Mouse (Mus musculus) heart, postnatal 0 days (tissue): Measurements from ENCODE around the gene Retreg1. TPM values are rescaled to one million over a fixed set of nuclear protein-coding genes. Genes with fewer than 3 reads are reported as not detected.

Source experiments
- ATAC-seq: fragments of 200-750 bp; cut with Nextera tagmentation; 2 replicates; pipeline ENCODE4 v1.8.0; 2017; ENCODE audit warnings: low read depth, moderate number of reproducible peaks, moderate library complexity; ENCODE audit not compliant: insufficient read depth
- DNase-seq: peaks from one replicate; pipeline ENCODE4 v3.0.0-alpha.2; 2016; ENCODE audit warnings: low spot score
- H3K27ac ChIP-seq: fragments of 300-500 bp; sonication (generic); 2 replicates; pipeline ENCODE4 v1.5.1; 2014; ENCODE audit warnings: low read depth, mild to moderate bottlenecking
- H3K27me3 ChIP-seq: fragments of 300-500 bp; sonication (generic); 2 replicates; pipeline ENCODE4 v1.6.1; 2014; ENCODE audit warnings: low read length, mixed read lengths; ENCODE audit not compliant: control insufficient read depth, insufficient read depth
- H3K36me3 ChIP-seq: fragments of 300-500 bp; sonication (generic); replicated peaks from 2 replicates; pipeline ENCODE4 v1.6.1; 2014; ENCODE audit warnings: low read length, mixed read lengths; ENCODE audit not compliant: control insufficient read depth, insufficient read depth
- H3K4me1 ChIP-seq: fragments of 300-500 bp; sonication (generic); 2 replicates; pipeline ENCODE4 v1.6.1; 2014; ENCODE audit warnings: antibody characterized with exemption; ENCODE audit not compliant: control insufficient read depth, insufficient read depth
- H3K4me2 ChIP-seq: fragments of 300-500 bp; sonication (generic); 2 replicates; pipeline ENCODE4 v1.6.1; 2014; ENCODE audit warnings: low read depth, mild to moderate bottlenecking, low read length, moderate library complexity
- H3K4me3 ChIP-seq: fragments of 300-500 bp; sonication (generic); 2 replicates; pipeline ENCODE4 v1.5.1; 2014; ENCODE audit warnings: low read depth, low read length
- H3K9ac ChIP-seq: fragments of 300-500 bp; sonication (generic); replicated peaks from 2 replicates; pipeline ENCODE4 v1.6.1; 2014; ENCODE audit warnings: low read depth, low read length, mixed read lengths
- H3K9me3 ChIP-seq: fragments of 300-500 bp; sonication (generic); replicated peaks from 2 replicates; pipeline ENCODE4 v1.6.1; 2016; ENCODE audit warnings: low read length; ENCODE audit not compliant: control insufficient read depth
- CTCF ChIP-seq: IDR thresholded peaks from 2 replicates; pipeline ENCODE4 v1.5.1; 2016; ENCODE audit warnings: antibody characterized with exemption, control low read depth, low read depth
- EP300 ChIP-seq: IDR thresholded peaks from 2 replicates; pipeline ENCODE4 v1.6.1; 2016; ENCODE audit warnings: antibody characterized with exemption, low read depth
- WGBS: fragments of 180-500 bp; shearing (Covaris S2); extraction: QIAGEN DNeasy Blood & Tissue Kit; methylation state at CpG from one replicate; pipeline ENCODE4 v1.1.7; 2014; 5-methylcytosine and 5-hydroxymethylcytosine counted together
- polyA plus RNA-seq: library from polyadenylated mRNA; unstranded; fragments of >200 nt; fragmentation: Nextera tagmentation; extraction: Ambion mirVana; gene quantifications from 2 replicates; pipeline ENCODE4 v1.2.1, GENCODE M21; 2015
- total RNA-seq: library from RNA; depleted of rRNA; stranded (reverse); fragments of >200 nt; gene quantifications from 2 replicates; pipeline ENCODE4 v1.2.3, GENCODE M21; 2014; ENCODE audit warnings: low replicate concordance

Gene Retreg1
- total and polyA plus RNA-seq, 2 experiments from 2014 or later, result 141 to 157 TPM

DNA sequence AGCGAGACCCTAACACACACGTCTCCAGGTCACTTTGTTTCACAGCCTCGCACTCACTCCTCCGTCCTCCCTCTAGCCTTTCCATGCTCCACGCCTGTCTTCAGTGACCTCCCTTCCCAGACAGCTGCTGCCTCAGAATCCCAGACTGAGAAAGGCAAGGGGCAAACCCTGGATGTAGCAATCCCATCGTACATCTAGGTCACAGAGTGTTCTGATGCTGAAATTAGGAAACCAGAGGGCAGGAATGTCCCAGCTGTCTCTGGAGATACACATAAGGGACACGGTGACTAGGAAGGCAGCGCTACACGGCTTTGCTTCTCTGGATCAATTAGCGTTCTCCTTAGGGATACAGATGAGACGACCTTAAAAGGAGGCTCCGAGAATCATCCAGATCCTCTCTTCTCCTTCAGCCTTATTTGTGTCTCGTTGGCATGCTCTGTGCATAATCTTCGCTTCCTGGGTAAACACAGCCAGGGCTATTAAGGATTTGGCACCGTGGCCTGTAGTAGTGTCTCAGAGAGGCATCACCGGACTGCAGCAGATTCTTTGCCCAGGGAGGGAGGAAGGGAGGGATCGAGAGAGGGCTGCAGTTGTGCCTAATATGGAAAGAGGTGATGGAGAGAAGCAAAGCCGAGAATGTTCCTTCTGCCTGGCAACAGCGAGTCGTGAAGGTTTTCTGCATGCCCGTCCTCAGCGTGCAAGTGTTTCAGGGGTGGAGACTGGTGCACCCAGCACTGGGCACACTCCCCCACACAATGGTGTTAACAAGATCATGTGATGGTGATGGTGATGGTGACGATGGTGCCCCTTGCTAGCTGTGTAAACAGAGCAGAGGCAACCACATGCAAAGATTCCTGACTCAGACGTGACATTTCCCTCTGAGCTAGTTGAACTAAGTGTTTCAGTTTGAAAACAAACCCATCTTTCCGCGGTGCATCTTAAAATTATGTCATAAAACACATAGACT lies 105.6 kb downstream of the Retreg1 start:
- Histone ChIP-seq H3K4me3 (no peak overlapping the region), H3K36me3 (no peaks in the 10 kb centered on the region), H3K9me3 (no peaks in the 10 kb centered on the region), H3K27ac (peak overlapping the region; percentile 52), H3K4me1 (peaks cover 29% of the 10 kb centered on the region), H3K27me3 (no peaks in the 10 kb centered on the region), H3K9ac (no peak overlapping the region), H3K4me2 (no peak overlapping the region)
- no peak for DNase-seq
- peak; percentile 30 for ATAC-seq
- 62% methylated on average over 26 of the region's 26 CpGs for WGBS
- TF ChIP-seq EP300, result peak; percentile 40; the same call in 1 of the 2 replicates
- no peak for TF ChIP-seq CTCF

DNA sequence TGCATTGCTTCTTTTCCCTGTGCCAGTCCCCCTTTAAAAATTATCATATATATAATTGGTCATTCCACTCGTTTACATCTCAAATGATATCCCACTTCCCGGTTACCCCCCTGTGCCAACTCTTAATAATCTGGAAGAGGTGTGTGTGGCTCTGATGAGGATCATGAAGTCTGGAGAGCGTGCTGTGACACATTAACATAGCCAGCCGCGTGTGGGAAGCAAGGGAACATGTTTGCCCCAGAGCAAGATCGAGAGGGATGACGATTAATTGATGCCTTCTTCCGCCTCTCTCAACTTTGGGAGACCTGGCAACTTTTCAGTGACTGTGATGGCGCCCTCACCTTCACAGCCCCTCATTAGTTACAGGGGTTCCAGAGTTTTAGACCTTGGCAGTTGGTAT lies 106.7 kb downstream of the Retreg1 start:
- Histone ChIP-seq H3K27ac (no peak overlapping the region), H3K4me2 (no peak overlapping the region), H3K36me3 (no peaks in the 10 kb centered on the region), H3K4me3 (no peak overlapping the region), H3K27me3 (no peaks in the 10 kb centered on the region), H3K9me3 (no peaks in the 10 kb centered on the region), H3K9ac (no peak overlapping the region), H3K4me1 (peaks cover 29% of the 10 kb centered on the region)
- ATAC-seq, result no peak
- 67% methylated on average over 9 of the region's 9 CpGs for WGBS
- no peak for DNase-seq
- TF ChIP-seq CTCF, result no peak
- no peak for TF ChIP-seq EP300

DNA sequence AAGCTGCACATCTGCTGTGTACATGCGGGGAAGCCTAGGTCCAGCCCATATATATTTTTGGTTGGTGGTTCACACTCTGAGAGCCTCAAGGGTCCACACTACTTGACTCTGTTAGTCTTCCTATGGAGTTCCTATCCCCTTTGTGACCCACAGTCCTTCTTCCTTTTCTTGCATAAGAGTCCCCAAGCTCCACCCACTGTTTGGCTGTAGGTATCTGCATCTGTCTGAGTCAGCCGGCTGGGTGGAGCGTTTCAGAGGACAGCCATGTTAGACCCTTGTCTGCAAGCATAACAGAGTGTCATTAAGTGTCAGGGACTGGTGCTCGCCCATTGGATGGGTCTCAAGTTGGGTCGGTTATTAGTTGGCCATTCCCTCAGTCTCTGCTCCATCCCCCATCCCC lies 107.6 kb downstream of the Retreg1 start:
- no peak for ATAC-seq
- H3K4me1 ChIP-seq, result peaks cover 37% of the 10 kb centered on the region

DNA sequence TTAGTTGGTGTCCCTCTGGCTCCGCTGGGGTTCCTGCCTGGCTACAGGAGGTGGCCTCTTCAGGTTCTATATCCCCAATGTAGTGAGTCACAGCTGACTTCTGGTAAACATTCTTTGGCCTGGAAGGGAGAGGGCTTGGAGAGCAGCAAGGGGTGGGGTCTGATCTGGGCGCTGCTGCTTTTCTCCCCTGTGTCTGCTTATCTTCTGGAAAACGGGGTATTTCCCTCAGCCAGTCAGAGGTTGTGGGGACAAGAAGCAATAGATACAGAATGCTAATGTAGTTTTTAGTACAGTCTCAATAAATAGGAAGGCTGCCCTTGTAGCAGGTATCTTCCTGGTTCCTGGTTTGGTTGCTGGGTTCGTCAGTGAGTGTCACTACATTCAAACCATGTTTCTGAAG lies 108.1 kb downstream of the Retreg1 start:
- Histone ChIP-seq H3K4me2 (no peak overlapping the region), H3K9ac (no peak overlapping the region), H3K27ac (no peak overlapping the region), H3K9me3 (no peaks in the 10 kb centered on the region), H3K4me1 (peaks cover 39% of the 10 kb centered on the region; the same call in 1 of the 2 replicates), H3K4me3 (no peak overlapping the region), H3K36me3 (no peaks in the 10 kb centered on the region), H3K27me3 (no peaks in the 10 kb centered on the region)
- TF ChIP-seq CTCF, result no peak
- TF ChIP-seq EP300, result no peak
- no peak for ATAC-seq
- DNase-seq, result no peak
- 55% methylated on average over 4 of the region's 4 CpGs for WGBS

More for the DNA sequence above, 107.6 kb downstream of the Retreg1 start:
- no peak for TF ChIP-seq EP300
- TF ChIP-seq CTCF, result no peak
- H3K36me3 ChIP-seq, result no peaks in the 10 kb centered on the region
- no peak overlapping the region for H3K4me2 ChIP-seq
- H3K9ac ChIP-seq, result no peak overlapping the region
- DNase-seq, result no peak
- H3K9me3 ChIP-seq, result no peaks in the 10 kb centered on the region
- H3K27ac ChIP-seq, result no peak overlapping the region
- H3K4me3 ChIP-seq, result no peak overlapping the region
- 63% methylated on average over 5 of the region's 5 CpGs for WGBS
- no peaks in the 10 kb centered on the region for H3K27me3 ChIP-seq

DNA sequence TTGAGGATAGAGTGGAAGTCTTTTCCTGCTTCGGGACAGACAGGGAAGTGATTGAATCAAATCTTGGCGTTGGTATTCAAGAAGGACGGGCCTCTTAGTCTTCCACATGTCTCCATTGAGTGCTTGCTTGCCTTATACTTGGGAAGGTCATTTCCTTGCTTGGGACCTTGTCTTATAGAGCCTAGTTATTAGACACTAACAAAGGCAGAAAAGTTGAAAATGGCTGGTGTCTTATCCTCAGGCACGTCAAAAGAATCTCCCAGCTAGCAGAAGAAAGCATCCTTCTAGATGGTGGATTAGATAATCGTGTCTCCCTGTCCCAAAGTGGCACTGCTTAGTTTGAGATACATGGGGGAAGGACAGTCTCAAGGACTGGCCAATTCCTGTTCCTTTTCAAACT lies 113.0 kb downstream of the Retreg1 start:
- H3K36me3 ChIP-seq, result no peaks in the 10 kb centered on the region
- TF ChIP-seq CTCF, result no peak
- TF ChIP-seq EP300, result no peak
- no peak for DNase-seq
- H3K27me3 ChIP-seq, result no peaks in the 10 kb centered on the region
- no peak overlapping the region for H3K4me3 ChIP-seq
- no peak overlapping the region for H3K9ac ChIP-seq
- 0 out of 2 replicates have a peak, but pooled peaks cover 27% of the 10 kb centered on the region for H3K4me1 ChIP-seq
- no peaks in the 10 kb centered on the region for H3K9me3 ChIP-seq
- H3K27ac ChIP-seq, result peak overlapping the region; percentile 77
- 50% methylated on average over 5 of the region's 5 CpGs for WGBS
- no peak overlapping the region for H3K4me2 ChIP-seq
- no peak for ATAC-seq
